Mouse (Mus musculus) erythroblast, embryonic 14.5 days (primary cell): ENCODE measurements around the gene Slc12a1.

Source experiments
- GATA1 ChIP-seq: IDR thresholded peaks from 2 replicates; pipeline ENCODE4 v1.6.1; 2012; ENCODE audit warnings: low read length, inconsistent platforms, mixed read lengths
- TAL1 ChIP-seq: IDR thresholded peaks from 3 replicates; pipeline ENCODE4 v1.6.1; 2012; ENCODE audit warnings: low read length, inconsistent platforms, mixed read lengths

- TF ChIP-seq GATA1: no peak
- TF ChIP-seq TAL1: no peak
These were observed 32.8 kb upstream of the Slc12a1 start for GRCm38 (mm10) chr2:125119381-125120110.
